Mouse (Mus musculus): ENCODE results near the gene Slc10a1. TPM values are rescaled to one million over a fixed set of nuclear protein-coding genes. Genes with fewer than 3 reads are reported as not detected.

The Slc10a1 gene
- polyA plus RNA-seq, 1 experiment: not detected

DNA sequence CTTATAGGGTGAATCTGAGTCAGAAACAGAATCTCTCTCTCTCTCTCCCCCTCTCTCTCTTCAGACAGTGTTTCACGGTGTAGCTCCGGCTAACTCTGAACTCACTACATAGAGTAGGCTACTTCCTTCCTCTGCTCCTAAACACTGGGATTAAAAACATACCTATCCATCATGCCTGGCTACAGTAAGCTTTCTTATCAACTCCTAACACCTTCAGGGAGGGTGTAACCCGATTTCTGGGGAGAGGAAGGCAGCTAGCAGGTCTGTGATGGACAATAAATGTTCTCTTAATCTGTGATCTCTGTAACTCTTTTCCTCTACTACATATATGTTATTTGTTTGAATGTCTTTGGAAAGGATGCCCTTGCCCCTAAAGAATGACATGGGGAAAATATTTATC lies 25.1 kb downstream of the Slc10a1 start:
- DNase-seq (ENCODE audit: low read depth): no peak
- TF ChIP-seq CTCF (IDR thresholded peaks at IDR 0.05; ENCODE audit: borderline replicate concordance, extremely low read depth, insufficient read depth, insufficient read length): no peak
- no peak for TF ChIP-seq POLR2A (IDR thresholded peaks at IDR 0.05; ENCODE audit: borderline replicate concordance, extremely low read depth, insufficient read depth, insufficient read length, poor library complexity, severe bottlenecking)

DNA sequence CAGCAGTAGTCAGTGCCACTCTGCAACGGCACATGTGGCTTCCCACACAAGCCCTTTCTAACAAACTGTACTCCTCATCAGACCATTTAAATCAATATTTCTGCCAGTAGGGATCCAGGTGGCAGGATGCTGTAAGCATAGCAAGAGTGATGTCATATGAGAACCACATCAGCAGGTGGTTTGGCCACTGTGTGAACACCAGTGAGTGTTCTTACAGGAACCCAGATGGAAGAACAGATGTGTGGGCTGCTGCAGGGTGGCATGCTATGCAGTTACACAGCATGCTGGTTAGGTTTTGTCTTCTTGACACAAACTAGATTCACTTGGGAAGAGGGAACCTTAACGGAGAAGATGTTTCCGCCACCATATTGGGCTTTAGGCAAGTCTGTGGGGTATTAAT lies 26.6 kb downstream of the Slc10a1 start:
- TF ChIP-seq CTCF (IDR thresholded peaks at IDR 0.05; ENCODE audit: borderline replicate concordance, extremely low read depth, insufficient read depth, insufficient read length): no peak
- TF ChIP-seq POLR2A (IDR thresholded peaks at IDR 0.05; ENCODE audit: borderline replicate concordance, extremely low read depth, insufficient read depth, insufficient read length, poor library complexity, severe bottlenecking): no peak
- no peak for DNase-seq (ENCODE audit: low read depth)

DNA sequence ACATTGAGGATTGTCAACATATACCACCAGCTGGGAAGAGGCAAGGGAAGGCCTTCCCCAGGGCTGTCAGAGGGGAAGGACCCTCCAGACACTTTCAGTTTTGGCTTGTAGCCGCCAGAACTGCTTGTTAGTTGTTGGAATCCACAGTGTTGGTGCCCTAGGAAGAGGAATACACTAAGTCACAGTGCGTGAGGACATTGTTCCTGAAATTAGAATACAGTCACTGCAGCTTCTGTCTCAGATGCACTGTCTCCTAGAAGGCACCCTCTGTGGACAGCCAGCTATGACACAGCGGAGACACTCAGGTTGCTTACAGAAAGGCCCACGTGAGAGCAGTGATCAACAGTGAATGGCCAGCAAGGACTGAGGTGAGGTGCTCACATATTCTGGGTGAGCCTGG lies 29.3 kb downstream of the Slc10a1 start:
- TF ChIP-seq CTCF (IDR thresholded peaks at IDR 0.05; ENCODE audit: borderline replicate concordance, extremely low read depth, insufficient read depth, insufficient read length) (no peak), POLR2A (IDR thresholded peaks at IDR 0.05; ENCODE audit: borderline replicate concordance, extremely low read depth, insufficient read depth, insufficient read length, poor library complexity, severe bottlenecking) (no peak)
- DNase-seq (ENCODE audit: low read depth): no peak

DNA sequence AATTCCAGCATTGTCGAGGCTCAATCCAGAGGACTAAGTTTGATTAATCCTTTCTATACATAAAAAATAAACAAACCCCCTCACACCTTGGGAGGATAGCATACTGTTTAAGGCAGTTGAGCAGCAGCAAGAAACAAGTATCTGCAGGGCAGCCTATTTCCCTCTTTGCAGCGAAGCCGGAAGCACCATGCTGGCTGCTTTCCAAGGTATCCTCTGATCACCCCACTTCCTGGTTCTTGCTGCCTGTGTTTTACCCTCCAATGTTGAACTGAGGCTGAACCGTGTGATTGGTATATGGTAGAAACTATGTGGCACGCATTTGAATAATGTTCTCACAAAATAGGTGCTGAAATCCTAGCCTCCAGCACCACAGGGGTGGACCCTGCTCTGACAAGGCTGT lies 29.9 kb downstream of the Slc10a1 start:
- TF ChIP-seq CTCF (IDR thresholded peaks at IDR 0.05; ENCODE audit: borderline replicate concordance, extremely low read depth, insufficient read depth, insufficient read length) (no peak), POLR2A (IDR thresholded peaks at IDR 0.05; ENCODE audit: borderline replicate concordance, extremely low read depth, insufficient read depth, insufficient read length, poor library complexity, severe bottlenecking) (no peak)
- no peak for DNase-seq (ENCODE audit: low read depth)

DNA sequence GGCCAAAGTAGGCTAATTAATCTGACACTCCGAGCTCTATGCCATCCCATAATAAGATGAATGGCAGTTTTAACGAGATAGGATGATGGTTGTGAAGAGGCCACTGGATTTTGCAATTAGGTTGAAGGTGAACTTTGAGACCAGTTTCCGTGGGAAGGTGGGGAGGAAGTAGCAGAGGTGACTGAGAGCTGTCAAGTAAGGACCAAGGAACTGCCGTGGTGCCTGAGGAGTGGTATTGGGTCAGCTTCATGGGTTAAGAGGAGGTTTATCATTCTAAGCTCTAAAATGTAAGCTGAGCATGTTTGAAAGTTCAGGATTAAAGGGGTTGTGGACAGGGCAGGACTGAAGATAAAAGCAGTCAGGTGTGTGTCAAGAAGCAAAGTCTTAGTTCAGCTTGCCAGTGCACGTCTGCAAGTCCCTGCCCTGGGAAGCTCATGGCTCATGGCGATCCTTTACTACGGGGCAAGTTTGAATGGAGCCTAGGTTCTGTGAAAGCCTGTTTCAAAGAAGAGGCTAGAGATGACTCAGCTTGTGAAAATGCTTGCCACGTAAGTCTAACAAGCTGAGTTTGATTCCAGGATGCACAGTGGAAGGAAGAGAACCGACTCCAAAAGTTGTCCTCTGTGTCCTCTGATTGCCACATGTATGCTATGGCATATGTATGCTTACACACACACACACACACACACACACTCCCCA lies 31.0 kb downstream of the Slc10a1 start:
- TF ChIP-seq CTCF (IDR thresholded peaks at IDR 0.05; ENCODE audit: borderline replicate concordance, extremely low read depth, insufficient read depth, insufficient read length) (no peak), POLR2A (IDR thresholded peaks at IDR 0.05; ENCODE audit: borderline replicate concordance, extremely low read depth, insufficient read depth, insufficient read length, poor library complexity, severe bottlenecking) (no peak)
- DNase-seq (ENCODE audit: low read depth): no peak

DNA sequence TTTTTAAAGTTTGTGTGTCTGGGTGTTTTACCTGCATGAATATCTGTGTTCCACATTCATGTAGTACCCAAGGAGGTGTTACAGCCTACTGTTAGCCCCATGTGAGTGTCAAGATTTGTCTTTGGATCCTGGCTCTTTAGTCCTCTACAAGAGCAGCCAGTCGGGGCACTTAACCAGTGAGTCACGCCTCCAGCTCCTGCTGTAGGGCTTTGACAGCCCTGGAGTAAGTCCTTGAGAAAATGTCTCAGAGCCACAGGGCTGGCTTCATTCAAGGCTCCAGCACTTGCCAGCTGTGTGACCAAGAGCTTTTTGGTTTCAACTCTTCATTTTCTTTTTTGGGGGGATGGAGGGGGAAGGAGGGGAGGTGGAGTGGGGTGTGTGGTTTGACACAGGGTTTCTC lies 31.8 kb downstream of the Slc10a1 start:
- TF ChIP-seq CTCF (IDR thresholded peaks at IDR 0.05; ENCODE audit: borderline replicate concordance, extremely low read depth, insufficient read depth, insufficient read length) (no peak), POLR2A (IDR thresholded peaks at IDR 0.05; ENCODE audit: borderline replicate concordance, extremely low read depth, insufficient read depth, insufficient read length, poor library complexity, severe bottlenecking) (no peak)
- no peak for DNase-seq (ENCODE audit: low read depth)

DNA sequence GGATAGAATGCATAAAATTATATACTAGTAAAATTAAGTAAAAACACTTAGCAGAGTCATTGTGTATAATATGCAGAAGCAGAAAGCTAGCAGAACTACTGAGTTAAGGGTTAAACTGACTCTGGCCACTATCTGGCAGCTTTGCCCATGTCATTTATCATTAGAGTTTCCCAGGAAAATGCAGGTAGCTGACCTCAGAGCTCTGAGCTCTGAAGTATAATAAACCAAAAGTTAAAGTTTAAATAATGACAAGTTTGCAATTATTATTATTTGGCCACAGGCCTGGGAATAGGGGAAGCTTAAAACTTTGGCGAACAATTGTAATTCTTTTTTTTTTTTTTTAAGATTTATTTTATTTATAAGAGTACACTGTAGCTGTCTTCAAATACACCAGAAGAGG lies 35.6 kb downstream of the Slc10a1 start:
- TF ChIP-seq POLR2A (IDR thresholded peaks at IDR 0.05; ENCODE audit: borderline replicate concordance, extremely low read depth, insufficient read depth, insufficient read length, poor library complexity, severe bottlenecking): no peak
- TF ChIP-seq CTCF (IDR thresholded peaks at IDR 0.05; ENCODE audit: borderline replicate concordance, extremely low read depth, insufficient read depth, insufficient read length): no peak
- no peak for DNase-seq (ENCODE audit: low read depth)

DNA sequence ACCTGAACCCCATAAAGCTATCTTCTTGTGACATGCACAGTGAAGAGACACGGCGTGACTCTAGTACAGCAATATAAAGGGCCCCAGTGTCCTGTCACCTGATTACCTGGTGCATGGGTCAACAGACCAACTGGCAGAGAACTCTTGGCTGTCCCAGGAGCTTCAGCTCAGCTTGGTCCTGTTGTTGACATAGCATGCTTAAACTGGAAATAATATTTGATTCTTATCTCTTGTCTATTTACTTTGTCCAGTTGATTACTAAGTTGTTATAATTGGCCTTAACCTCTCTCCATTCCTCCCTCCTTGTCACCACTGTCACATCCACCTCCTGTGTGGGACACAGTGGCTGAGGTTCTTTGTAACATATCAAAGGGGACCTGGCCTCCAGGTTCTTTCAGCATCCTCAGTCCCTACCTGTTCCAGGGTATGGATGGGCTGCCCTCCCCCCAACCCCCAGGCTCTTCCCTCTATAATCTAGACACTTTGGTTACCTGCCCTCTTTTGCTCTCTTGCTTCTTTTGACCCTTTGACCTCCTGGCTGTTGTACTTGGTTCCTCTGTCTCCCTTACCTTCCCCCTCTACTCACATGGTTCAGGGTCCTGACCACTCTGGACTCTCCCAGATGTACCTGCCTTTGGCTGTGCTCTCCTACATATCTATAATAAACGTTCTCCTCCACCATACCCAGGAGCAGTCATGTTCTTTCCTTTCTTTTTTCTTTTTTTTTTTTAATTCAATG lies 36.9 kb downstream of the Slc10a1 start:
- DNase-seq (ENCODE audit: low read depth): no peak
- TF ChIP-seq POLR2A (IDR thresholded peaks at IDR 0.05; ENCODE audit: borderline replicate concordance, extremely low read depth, insufficient read depth, insufficient read length, poor library complexity, severe bottlenecking): no peak

DNA sequence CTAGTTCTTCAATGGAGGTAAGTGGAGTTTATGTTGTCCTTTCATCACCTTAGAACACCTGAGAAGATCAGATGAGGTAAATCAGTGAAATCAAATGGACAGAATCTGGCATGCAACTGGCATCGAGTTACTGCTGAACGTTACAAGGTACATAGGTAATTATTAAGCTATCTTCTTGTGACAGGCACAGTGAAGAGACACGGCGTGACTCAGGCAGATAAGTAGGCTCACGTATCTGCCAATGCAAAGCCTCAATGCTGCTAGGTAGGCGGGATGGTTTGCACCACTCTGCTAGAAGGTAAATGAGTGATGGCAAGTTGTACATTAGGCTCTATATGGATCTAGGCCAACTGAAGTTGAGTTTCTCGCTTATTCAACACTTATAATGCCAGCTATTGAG lies 38.4 kb downstream of the Slc10a1 start:
- TF ChIP-seq CTCF (IDR thresholded peaks at IDR 0.05; ENCODE audit: borderline replicate concordance, extremely low read depth, insufficient read depth, insufficient read length) (no peak), POLR2A (IDR thresholded peaks at IDR 0.05; ENCODE audit: borderline replicate concordance, extremely low read depth, insufficient read depth, insufficient read length, poor library complexity, severe bottlenecking) (no peak)

DNA sequence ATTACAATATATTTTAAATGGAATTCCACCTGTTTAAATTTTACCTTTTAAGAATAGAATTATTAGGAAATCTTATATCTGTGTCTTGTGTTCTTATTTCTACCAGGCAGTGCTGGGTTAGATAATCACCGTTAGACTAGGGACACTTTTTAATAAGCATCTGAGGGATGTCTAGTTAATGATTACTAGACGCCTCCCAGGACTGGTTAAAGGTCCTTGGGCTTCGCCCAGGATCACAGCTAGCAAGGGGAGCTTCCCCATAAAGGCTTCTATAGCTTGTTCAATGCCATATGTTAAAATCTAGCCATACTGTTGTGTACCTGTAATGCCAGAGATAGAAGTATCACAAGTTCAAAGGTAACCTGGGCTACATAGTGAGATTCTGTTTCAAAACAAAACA lies 39.6 kb downstream of the Slc10a1 start:
- no peak for TF ChIP-seq POLR2A (IDR thresholded peaks at IDR 0.05; ENCODE audit: borderline replicate concordance, extremely low read depth, insufficient read depth, insufficient read length, poor library complexity, severe bottlenecking)
- TF ChIP-seq CTCF (IDR thresholded peaks at IDR 0.05; ENCODE audit: borderline replicate concordance, extremely low read depth, insufficient read depth, insufficient read length): no peak
- no peak for DNase-seq (ENCODE audit: low read depth)

More for the DNA sequence above, 38.4 kb downstream of the Slc10a1 start:
- DNase-seq (ENCODE audit: low read depth): no peak

DNA sequence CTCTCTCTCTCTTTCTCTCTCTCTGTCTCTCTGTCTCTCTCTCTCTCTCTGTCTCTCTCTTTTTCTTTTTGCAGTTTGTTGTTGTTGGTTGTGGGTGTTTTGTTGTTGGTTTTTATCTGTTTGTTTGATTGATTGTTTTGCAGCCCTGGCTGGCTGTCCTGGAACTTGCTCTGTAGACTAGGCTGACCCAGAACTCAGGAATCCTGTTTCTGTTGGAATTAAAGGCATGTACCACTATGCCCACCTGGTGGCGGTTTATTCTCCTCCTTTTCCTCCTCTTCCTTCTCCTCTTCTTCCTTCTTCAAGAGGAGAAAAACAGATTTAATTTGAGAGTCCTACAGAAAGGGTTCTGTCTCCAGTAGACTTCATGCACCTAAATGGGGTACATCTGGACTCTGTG lies 41.0 kb downstream of the Slc10a1 start:
- no peak for TF ChIP-seq POLR2A (IDR thresholded peaks at IDR 0.05; ENCODE audit: borderline replicate concordance, extremely low read depth, insufficient read depth, insufficient read length, poor library complexity, severe bottlenecking)
- TF ChIP-seq CTCF (IDR thresholded peaks at IDR 0.05; ENCODE audit: borderline replicate concordance, extremely low read depth, insufficient read depth, insufficient read length): no peak

DNA sequence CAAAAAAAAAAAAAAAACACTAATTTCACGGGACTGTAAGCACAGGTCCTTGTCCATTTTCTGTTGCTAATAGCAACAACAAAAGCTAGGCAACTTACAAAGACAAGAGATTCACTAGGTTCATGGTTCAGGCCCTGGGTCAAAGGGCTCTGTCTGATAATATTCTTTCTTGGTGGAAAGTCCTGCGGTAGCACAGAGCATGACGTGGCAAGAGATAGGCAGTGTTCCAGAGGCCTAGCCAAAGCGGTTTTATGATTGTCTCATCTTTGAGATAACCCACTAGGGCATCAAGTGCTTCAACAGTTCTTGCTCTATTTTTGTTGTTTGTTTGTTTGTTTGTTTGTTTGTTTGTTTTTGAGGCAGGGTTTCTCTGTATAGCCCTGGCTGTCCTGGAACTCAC lies 42.0 kb downstream of the Slc10a1 start:
- DNase-seq (ENCODE audit: low read depth): no peak
- TF ChIP-seq CTCF (IDR thresholded peaks at IDR 0.05; ENCODE audit: borderline replicate concordance, extremely low read depth, insufficient read depth, insufficient read length): no peak
- TF ChIP-seq POLR2A (IDR thresholded peaks at IDR 0.05; ENCODE audit: borderline replicate concordance, extremely low read depth, insufficient read depth, insufficient read length, poor library complexity, severe bottlenecking): no peak

More for the DNA sequence above, 41.0 kb downstream of the Slc10a1 start:
- DNase-seq (ENCODE audit: low read depth): no peak

Measured in brain, embryonic 14.5 days (tissue).